Mouse (Mus musculus): ENCODE measurements at regions not wholly inside any gene's neighbourhood (a gene's known extent, or its start where the extent isn't known, plus 50 kb on each side); places are given as distances from the start of the nearest gene placed in this dataset.
A peak's percentile ranks its signal among the peaks of the same experiment; 100 is the strongest.

DNA sequence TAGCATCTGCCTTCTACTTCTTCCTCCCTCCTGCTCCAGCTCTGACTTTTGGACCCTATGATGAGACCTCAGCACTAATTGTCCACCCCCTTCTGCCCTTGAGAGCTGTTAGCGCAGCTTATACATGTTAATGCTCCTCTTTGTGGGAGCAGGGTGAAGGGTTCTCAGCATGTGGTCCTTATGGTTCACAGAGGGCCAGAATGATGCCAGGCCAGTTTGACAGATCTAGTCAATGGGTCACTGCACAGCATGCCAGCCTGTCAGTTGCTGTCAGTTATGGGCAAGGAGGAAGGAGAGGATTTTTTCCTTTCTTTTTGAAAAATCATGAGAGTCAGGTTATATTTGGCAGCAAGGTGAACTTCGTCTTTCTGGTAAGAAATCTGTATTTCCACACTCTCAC, 68.4 kb downstream of the 4931417E11Rik start:
- no peak for DNase-seq (ENCODE audit: extremely low spot score, low read depth, low spot score)

DNA sequence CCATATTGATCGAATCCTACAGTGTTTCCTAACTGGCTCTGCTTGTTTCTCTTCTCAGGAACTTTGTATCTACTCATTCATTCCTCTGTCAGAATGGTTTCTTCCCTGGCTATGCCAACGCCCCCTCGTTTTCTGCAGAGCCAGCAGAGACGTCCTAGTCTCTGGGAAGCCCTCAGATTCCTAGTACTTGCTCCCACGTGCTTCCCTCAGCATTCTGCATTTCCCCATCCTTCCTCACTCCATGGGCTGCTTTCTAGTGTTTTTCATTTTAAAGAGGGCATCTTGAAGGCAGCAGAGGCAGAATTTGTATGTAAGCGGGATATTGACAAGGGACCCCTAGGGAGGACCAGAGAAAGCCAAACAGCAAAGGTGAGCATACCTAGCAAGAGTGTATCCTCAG, 80.2 kb downstream of the 4931417E11Rik start:
- no peak for DNase-seq (ENCODE audit: extremely low spot score, low read depth, low spot score)

DNA sequence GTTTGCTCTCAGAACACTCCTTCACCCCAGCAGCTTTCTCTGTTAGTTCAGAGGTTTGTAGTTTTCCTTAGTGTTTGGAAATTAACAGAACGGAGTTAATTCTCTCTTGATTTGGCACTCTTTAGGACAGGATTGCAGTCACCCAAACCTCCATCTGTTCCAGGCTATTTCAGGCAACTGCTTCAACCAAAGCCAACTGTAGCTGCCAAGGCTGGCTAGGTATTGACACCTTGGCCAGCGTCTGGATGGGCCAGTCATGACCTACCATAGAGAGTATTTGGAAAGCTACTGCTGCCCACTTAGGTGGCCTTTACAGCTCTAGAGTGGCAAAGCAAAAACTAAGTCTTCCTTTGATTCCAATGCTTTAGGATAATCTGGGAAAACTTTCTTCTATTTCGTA, 83.2 kb downstream of the 4931417E11Rik start:
- no peak for DNase-seq (ENCODE audit: extremely low spot score, low read depth, low spot score)

DNA sequence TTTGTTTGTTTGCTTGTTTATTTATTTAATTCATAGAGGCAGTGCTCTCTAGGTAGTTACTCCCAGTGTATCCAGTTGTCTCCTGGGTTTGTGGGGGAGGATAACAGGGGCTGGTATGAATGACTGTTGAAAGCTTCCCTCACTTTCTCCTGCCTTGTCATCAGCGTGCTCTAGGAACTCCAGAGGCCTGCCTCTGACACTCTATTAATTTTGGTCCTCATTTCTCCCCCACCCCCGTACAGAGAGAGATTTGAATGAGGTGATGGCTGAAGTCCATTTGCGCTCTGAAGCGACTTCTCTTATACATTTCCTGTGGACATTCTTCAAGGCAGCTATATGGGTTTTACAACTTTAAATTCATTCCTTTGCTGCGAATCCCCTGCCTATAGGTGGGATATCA, 89.6 kb downstream of the 4931417E11Rik start:
- no peak for DNase-seq (ENCODE audit: extremely low spot score, low read depth, low spot score)

DNA sequence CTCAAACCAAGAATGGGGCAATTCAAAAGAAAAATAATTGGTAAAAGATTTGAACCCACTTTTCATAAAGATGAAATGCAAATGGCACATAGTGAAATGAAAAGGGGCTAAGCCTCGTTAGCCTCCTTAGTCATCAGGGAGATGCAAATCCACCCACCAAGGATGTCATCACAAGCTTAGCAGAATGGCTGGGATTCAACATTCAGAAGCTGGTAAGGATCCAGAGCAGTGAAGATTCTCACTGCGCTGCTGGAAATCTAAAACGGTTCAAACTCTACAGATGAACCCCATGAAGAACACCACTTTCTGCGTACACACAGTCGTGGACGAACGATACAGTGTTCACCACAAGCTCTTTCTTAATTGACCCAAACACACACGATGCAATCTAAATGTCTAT, 91.6 kb downstream of the 4931417E11Rik start:
- DNase-seq (ENCODE audit: extremely low spot score, low read depth, low spot score) = no peak

DNA sequence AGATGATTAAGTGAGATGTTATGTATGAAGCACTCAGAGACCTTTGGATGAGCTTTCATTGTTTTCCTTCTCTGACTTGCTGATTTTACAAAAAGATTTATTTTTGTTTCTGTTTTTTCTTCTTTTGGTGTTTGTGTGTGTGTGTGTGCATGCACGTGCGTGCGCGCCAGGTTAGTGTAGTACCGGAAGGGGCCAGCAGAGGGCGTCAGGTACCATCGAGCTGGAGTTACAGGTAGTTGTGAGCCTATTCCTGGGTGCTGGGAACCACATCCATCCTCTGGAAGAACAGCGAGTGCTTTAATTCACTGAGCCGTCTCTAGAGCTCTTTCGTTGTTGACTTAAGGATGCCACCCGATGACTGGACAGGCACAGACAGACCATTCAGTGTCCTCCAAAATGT, 93.2 kb downstream of the 4931417E11Rik start:
- no peak for DNase-seq (ENCODE audit: extremely low spot score, low read depth, low spot score)

DNA sequence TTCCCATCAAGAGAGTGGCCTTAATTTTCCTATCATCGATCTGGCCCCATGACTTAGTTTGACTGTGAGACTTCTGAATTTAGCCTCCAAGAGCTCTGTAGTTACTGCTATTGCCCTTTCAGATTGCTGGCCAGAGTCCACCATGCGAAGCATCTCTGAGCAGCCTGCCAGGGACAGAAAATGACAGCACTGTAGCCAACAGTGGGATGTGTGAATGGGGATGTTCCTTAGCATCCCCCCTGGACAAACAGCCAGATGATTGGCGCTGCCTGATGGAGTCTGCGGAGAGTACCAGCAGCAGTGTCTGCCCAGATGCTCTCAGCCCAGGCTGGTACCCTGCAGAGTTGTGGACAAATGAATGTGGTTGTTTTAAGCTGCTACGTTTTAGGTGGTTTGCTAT, 96.6 kb downstream of the 4931417E11Rik start:
- no peak for DNase-seq (ENCODE audit: extremely low spot score, low read depth, low spot score)

DNA sequence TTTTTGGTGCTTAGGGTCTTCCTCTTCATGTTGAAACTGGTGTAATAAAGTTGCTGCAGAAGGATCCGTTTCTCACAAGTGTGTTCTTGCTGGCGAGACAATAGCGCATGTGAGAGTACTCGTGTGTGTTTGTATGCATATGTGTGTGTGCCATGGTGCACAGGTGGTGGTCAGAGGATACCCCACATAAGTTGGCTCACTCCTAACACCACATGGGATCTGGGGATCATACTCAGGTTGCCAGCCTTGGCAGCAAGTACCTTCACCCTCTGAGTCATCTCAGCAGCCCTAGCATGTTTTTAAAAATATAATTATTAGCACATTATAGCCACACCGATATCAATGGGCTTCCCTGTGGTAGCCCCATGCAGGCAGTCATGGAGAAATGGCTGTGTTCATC, 97.6 kb downstream of the 4931417E11Rik start:
- DNase-seq (ENCODE audit: extremely low spot score, low read depth, low spot score) = no peak

DNA sequence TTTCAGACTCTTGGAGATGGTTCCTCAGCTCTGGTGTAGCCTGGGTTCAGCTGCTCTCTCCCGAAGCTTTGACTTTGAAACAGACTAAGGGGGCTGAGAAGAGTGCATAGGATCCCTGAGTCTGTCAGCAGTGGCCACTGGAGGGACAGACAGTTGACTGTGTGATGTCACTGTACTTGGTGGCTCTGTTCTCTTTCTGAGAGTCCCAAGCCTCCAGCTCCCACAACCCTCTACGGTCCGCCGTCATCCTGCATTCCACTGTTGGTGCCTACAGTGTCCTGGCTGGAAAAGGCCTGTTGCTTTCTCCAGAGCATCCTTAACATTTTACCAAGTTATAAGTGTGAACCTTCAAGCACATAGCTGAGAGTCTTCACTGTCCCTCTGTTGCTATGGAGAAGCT, 98.6 kb downstream of the 4931417E11Rik start:
- no peak for DNase-seq (ENCODE audit: extremely low spot score, low read depth, low spot score)

DNA sequence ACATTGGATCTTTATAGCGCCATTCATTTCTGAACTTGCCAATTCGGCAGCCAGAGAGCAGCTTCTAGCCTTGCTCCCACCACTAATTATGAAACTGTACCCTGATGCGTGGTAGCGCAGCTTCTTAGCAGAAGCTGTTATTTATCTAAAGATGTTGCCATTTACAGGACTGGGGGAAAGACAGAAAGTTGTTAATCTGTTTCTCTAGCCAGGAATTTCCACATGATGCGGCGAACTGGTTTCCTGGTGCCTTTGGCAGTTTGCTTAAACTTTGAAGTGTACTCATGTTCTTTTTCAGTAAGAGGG, 100.7 kb downstream of the 4931417E11Rik start:
- no peak for DNase-seq (ENCODE audit: extremely low spot score, low read depth, low spot score)

DNA sequence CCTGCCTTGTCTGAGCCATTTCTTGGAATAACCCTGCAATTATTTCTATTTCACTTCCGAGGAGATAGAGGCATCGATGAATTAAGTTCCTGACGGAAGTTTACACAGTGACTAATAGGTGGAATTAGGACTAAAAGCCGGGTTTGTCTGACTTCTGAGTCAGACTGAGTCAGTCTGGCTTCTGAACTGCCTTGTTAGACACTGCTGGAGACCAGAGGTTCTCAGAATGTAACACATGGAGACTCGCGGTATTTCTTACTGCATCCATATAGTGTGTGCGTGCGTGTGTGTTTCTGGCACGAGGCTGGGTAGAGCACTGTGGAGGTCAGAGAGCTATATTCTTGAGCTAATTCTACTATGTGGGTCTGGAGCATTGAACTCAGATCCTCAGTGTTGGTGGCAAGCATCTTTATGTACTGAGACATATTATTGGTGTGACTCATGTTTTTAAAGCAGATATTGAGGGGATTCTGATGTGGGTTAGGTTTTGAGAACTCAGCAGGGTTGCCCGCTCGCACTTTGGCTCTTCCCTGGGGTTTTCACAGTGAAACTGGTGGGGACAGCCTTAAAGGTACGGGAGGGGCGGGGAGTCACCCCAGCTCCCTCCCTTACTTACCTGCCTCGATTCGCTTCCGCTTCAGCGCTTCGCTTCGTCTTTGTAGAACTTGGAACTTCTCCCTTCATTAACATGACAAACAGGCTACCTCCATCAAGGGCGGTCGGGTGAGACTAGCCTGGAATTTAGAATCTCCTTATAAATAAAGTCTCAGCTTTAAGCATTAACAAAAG, 101.2 kb downstream of the 4931417E11Rik start:
- DNase-seq (ENCODE audit: extremely low spot score, low read depth, low spot score) = no peak

DNA sequence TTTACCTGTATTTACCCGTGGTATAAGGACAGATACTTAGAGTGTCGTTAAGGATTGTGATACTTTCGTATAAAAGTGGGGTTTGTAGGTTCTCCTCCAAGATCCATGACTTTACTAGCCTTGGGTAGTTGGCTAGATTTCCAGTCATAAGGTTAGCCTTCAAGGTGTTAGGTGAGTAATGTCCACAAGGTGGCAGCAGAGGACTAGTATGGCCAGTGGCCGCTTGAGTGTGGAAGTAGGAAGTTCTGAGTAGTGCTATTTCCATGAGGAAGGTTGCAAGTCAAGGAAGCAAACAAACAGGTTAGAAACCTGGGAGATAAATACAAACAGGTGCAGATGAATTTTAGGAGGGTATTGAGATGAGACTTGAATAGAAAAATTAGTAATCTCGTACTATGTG, 101.9 kb downstream of the 4931417E11Rik start:
- DNase-seq (ENCODE audit: extremely low spot score, low read depth, low spot score) = peak; percentile 73

DNA sequence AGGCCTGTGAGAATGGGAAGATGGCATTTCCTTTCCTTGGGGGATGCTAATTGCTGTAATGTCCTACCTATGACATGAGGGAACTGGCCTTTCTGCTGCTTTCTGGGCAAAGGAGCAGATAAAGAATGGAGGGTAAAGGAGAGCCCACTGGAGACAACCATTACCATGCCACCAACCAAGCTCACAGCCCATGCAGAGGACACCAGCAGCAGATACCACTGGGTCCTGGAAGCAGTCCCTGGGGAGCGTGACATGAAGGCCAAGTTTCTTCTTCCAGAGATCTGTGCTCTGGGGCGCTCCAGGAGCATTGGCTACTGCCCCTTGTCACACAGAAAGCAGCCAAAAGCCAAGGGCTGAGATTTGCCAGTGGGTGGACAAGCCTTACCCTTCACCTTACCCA, 102.8 kb downstream of the 4931417E11Rik start:
- no peak for DNase-seq (ENCODE audit: extremely low spot score, low read depth, low spot score)

DNA sequence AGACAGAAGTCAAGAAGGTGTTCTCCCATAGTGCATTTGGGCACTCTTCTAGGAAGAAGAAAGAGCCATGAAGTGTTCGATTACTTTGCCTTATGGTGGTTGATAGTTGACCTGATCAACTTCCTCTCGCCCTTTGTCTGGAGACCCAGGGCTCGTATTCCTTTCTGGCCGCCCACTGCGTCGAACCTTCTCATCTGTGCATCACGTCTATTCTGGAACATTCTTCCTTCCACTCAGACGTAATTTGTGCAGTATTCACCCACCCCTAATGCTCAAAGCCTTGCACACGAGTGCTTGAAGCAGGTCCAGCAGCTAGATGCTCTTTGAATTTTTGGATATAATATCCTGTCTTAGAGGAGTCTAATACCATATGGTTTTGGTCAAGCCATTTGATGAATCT, 104.2 kb downstream of the 4931417E11Rik start:
- DNase-seq (ENCODE audit: extremely low spot score, low read depth, low spot score) = no peak

DNA sequence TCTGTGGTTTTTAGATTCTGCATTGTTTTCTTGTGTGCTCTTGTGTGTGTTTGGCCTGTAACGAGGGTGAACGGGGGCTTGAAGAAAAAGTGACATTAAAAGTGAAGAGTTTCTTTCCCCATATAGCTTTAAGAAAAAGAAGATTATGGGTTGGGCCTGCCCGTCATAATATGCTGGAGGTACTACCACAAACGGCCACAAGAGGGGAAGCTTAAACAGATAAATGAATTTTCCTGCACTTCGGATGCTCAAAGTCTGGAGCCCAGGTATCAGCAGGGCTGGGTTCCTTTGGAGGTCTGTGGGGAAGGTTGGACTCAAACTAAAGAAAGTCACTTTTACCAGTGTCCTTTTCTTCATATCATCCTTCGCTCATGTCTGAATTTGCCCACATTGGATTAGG, 86.8 kb downstream of the Suclg1 start:
- no peak for DNase-seq (ENCODE audit: extremely low spot score, low read depth, low spot score)

DNA sequence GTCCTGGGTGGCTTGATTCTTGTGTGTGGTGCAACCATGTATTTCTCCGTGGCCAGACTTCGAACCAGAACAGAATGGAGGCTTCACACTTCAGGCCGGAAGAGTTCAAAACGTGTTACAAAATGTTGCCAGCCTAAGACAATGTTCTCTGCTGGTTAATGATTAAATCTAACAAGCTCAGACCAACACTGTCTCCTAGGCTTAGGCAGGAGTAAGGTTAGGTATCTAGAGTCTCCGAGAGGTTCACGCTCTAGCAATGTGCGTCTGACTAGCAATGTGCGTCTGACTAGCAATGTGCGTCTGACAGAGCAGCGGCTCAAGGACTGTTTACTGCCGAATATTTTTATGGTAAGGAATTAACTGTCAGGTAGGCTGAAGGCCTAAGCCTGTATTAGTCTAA, 81.5 kb downstream of the Suclg1 start:
- no peak for DNase-seq (ENCODE audit: extremely low spot score, low read depth, low spot score)

Data from hindlimb bud, embryonic 11.5 days (tissue).